Mouse (Mus musculus): ENCODE results near the gene Fuom.
A peak's percentile ranks its signal among the peaks of the same experiment; 100 is the strongest.

Gene Fuom

GRCm38 (mm10) chr7:140057413-140058407 lies 44.5 kb downstream of the Fuom start:
- DNase-seq (ENCODE audit: low spot score in 2 of 2): no peak

- no peak for DNase-seq (ENCODE audit: low spot score in 2 of 2)
Measured at GRCm38 (mm10) chr7:140054124-140054523, 48.1 kb downstream of the Fuom start.

GRCm38 (mm10) chr7:140049115-140049689 lies 53.0 kb downstream of the Fuom start:
- DNase-seq (ENCODE audit: low spot score in 2 of 2): peak in 1 of 2 experiments; percentile 48

GRCm38 (mm10) chr7:140048361-140049114 lies 53.7 kb downstream of the Fuom start, which contains the start of gene Msx3:
TSS of gene Msx3 (minus strand) at chr7:140049089.
- no peak for DNase-seq (ENCODE audit: low spot score in 2 of 2)

GRCm38 (mm10) chr7:140047811-140048311 lies 54.4 kb downstream of the Fuom start:
- DNase-seq (ENCODE audit: low spot score in 2 of 2): no peak

Data from right cerebral cortex, adult 2 months (tissue).